In the genomic region with DNA sequence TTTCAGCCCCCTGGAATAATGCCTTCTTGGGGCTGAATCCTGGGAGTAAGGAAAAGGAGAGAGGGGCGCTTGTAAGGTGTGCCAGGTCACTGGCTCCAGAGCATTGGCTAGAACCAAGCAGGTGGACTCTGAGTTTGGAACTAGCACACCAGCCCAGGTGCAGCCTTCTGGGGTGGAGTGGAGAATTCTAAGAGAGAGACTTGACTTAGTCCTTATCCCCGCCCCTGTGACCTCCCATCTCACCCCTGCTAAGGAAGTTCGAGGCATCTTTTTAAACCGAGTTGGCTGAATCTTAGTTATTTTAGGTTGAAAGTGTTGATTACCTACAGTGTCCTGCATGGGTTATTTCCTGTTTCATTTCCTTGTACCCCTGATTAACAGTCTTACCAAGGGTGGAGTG, we compare ENCODE assay signal across 8 mouse cellular contexts. TPM values are rescaled to one million over a fixed set of nuclear protein-coding genes. Genes with fewer than 3 reads are reported as not detected.
DNase-seq lines count a peak whose midpoint lies in the region; ATAC-seq and TF ChIP-seq lines count a peak whose summit lies in the region.

No protein-coding gene starts in this region.

- H3K36me3 ChIP-seq in embryonic facial prominence, embryonic 11.5 days (replicated peaks; ENCODE audit: control insufficient read depth, insufficient read depth, low read depth, low read length): no peaks in the 10 kb centered on the region
- H3K36me3 ChIP-seq in hindbrain, embryonic 16.5 days (ENCODE audit: control insufficient read depth, insufficient read depth, low read length): no peaks in the 10 kb centered on the region
- H3K36me3 ChIP-seq in liver, embryonic 14.5 days (replicated peaks; ENCODE audit: control insufficient read depth, insufficient read depth, low read depth): peaks cover 15% of the 10 kb centered on the region

- no peak overlapping the region for H3K27ac ChIP-seq in embryonic facial prominence, embryonic 11.5 days (replicated peaks; ENCODE audit: low read depth, low read length)
- no peak overlapping the region for H3K27ac ChIP-seq in hindbrain, embryonic 16.5 days (ENCODE audit: low read depth, low read length)
- peak overlapping the region; percentile 77 for H3K27ac ChIP-seq in liver, embryonic 14.5 days

- peak overlapping the region; percentile 64 for H3K4me3 ChIP-seq in embryonic facial prominence, embryonic 11.5 days (ENCODE audit: low read depth, low read length)
- H3K4me3 ChIP-seq in hindbrain, embryonic 16.5 days (ENCODE audit: low read length): peak overlapping the region; percentile 88
- peak overlapping the region; percentile 83 to 88 for H3K4me3 ChIP-seq in liver, embryonic 14.5 days (ENCODE audit: insufficient read depth in 1 of 2, low read depth in 2 of 2, low read length in 2 of 2)

- peaks cover 4% of the 10 kb centered on the region for H3K4me1 ChIP-seq in embryonic facial prominence, embryonic 11.5 days (ENCODE audit: control insufficient read depth, insufficient read depth, low read length)
- peaks cover 22% of the 10 kb centered on the region for H3K4me1 ChIP-seq in hindbrain, embryonic 16.5 days (ENCODE audit: control insufficient read depth, insufficient read depth, low read depth, low read length)
- H3K4me1 ChIP-seq in liver, embryonic 14.5 days (replicated peaks; ENCODE audit: control insufficient read depth in 2 of 2, insufficient read depth in 2 of 2, low read length in 1 of 2): peaks cover 27 to 41% of the 10 kb centered on the region in 2 experiments

- no peak for ATAC-seq in embryonic facial prominence, embryonic 11.5 days (replicated peaks; ENCODE audit: insufficient number of reproducible peaks, low FRiP score, low TSS enrichment, low read depth)
- ATAC-seq in hindbrain, embryonic 16.5 days: no peak
- no peak for ATAC-seq in liver, embryonic 14.5 days (ENCODE audit: insufficient read depth)

- peak; percentile 11 for DNase-seq in embryo, embryonic 9.5 days (ENCODE audit: extremely low spot score)
- DNase-seq in embryo, embryonic 11 days: no peak
- DNase-seq in embryonic facial prominence, embryonic 11.5 days (ENCODE audit: low spot score): no peak
- DNase-seq in liver, embryonic 14.5 days (ENCODE audit: low read depth in 3 of 3, low spot score in 3 of 3): no peak
- DNase-seq in spleen, postnatal 4 days (ENCODE audit: low spot score in 2 of 2): peak; percentile 58 to 74
- no peak for DNase-seq in cerebellum, postnatal 14 days
- DNase-seq in frontal cortex, postnatal 25 days (ENCODE audit: low spot score in 2 of 2): no peak

- H3K9me3 ChIP-seq in embryonic facial prominence, embryonic 11.5 days (replicated peaks; ENCODE audit: control insufficient read depth, low read length): no peaks in the 10 kb centered on the region
- no peaks in the 10 kb centered on the region for H3K9me3 ChIP-seq in hindbrain, embryonic 16.5 days (ENCODE audit: control insufficient read depth, low read length)
- no peaks in the 10 kb centered on the region for H3K9me3 ChIP-seq in liver, embryonic 14.5 days (ENCODE audit: control insufficient read depth, low read length)

- 17% methylated on average over 4 of the region's 4 CpGs for WGBS in embryonic facial prominence, embryonic 11.5 days
- 29% methylated on average over 4 of the region's 4 CpGs for WGBS in hindbrain, embryonic 16.5 days
- 7% methylated on average over 4 of the region's 4 CpGs for WGBS in liver, embryonic 14.5 days (ENCODE audit: insufficient replicate concordance)

- no peak for TF ChIP-seq EP300 in liver, embryonic 14.5 days (IDR thresholded peaks at IDR 0.05; ENCODE audit: low read depth)

- no peak for TF ChIP-seq CTCF in liver, embryonic 14.5 days (IDR thresholded peaks at IDR 0.05; ENCODE audit: low read depth)

- peak overlapping the region; percentile 100 for H3K4me2 ChIP-seq in embryonic facial prominence, embryonic 11.5 days (ENCODE audit: low read depth, low read length)
- H3K4me2 ChIP-seq in hindbrain, embryonic 16.5 days (ENCODE audit: low read length): peak overlapping the region; percentile 97
- H3K4me2 ChIP-seq in liver, embryonic 14.5 days (ENCODE audit: low read depth): peak overlapping the region; percentile 99

- peaks cover 7% of the 10 kb centered on the region for H3K27me3 ChIP-seq in embryonic facial prominence, embryonic 11.5 days (ENCODE audit: control insufficient read depth, insufficient read depth, low read length)
- H3K27me3 ChIP-seq in hindbrain, embryonic 16.5 days (replicated peaks; ENCODE audit: control insufficient read depth, insufficient read depth, low read length): no peaks in the 10 kb centered on the region
- H3K27me3 ChIP-seq in liver, embryonic 14.5 days (ENCODE audit: control insufficient read depth, insufficient read depth, low read length): no peaks in the 10 kb centered on the region

- H3K9ac ChIP-seq in embryonic facial prominence, embryonic 11.5 days (replicated peaks; ENCODE audit: low read length): peak overlapping the region; percentile 73; the same call in 1 of the 2 replicates
- peak overlapping the region; percentile 86 for H3K9ac ChIP-seq in hindbrain, embryonic 16.5 days (ENCODE audit: low read depth, low read length)
- peak overlapping the region; percentile 90 for H3K9ac ChIP-seq in liver, embryonic 14.5 days (replicated peaks)

RNA-seq across cellular contexts. Expression of a gene that starts 1.5 kb away (rescaled TPM):
- polyA plus RNA-seq in embryonic facial prominence, embryonic 11.5 days (2014; fragmentation: Nextera tagmentation; extraction: Ambion mirVana): 2.0 TPM in 2 replicates
- polyA plus RNA-seq in hindbrain, embryonic 16.5 days (2015; fragmentation: Nextera tagmentation; extraction: Ambion mirVana): 5.0 and 9.0 TPM in 2 replicates
- 2.2 and 2.6 TPM in 2 replicates for polyA plus RNA-seq in liver, embryonic 14.5 days (2012; rRNA removed)
- polyA plus RNA-seq in liver, embryonic 14.5 days (2014; fragmentation: Nextera tagmentation; extraction: Ambion mirVana): 4.7 and 5.8 TPM in 2 replicates

RNA-seq across cellular contexts. Expression of a gene that starts 53.8 kb away (rescaled TPM):
- polyA plus RNA-seq in embryonic facial prominence, embryonic 11.5 days (2014; fragmentation: Nextera tagmentation; extraction: Ambion mirVana): 155 and 160 TPM in 2 replicates
- polyA plus RNA-seq in hindbrain, embryonic 16.5 days (2015; fragmentation: Nextera tagmentation; extraction: Ambion mirVana): 112 and 118 TPM in 2 replicates
- 9.7 and 10.5 TPM in 2 replicates for polyA plus RNA-seq in liver, embryonic 14.5 days (2012; rRNA removed)
- 42.1 and 42.5 TPM in 2 replicates for polyA plus RNA-seq in liver, embryonic 14.5 days (2014; fragmentation: Nextera tagmentation; extraction: Ambion mirVana)

Comparison
In these comparisons a context has a peak if more than half of its experiments do, and no peak if none do; other contexts are left out.
1. DNase-seq: peak in embryo, embryonic 9.5 days (single experiment) and spleen, postnatal 4 days (2 of 2); none in embryo, embryonic 11 days (single experiment), embryonic facial prominence, embryonic 11.5 days (single experiment), liver, embryonic 14.5 days (0 of 3), cerebellum, postnatal 14 days (0 of 2) and frontal cortex, postnatal 25 days (0 of 2).
2. Peak in every context shown above with its lines, with median percentiles within 50 percentile points of each other: H3K4me2 ChIP-seq, H3K4me3 ChIP-seq and H3K9ac ChIP-seq.